Mouse (Mus musculus) hindbrain, embryonic 10.5 days (tissue): Measurements from ENCODE around the gene Txnip. TPM values are rescaled to one million over a fixed set of nuclear protein-coding genes. Genes with fewer than 3 reads are reported as not detected.

Experiments used
- DNase-seq: peaks from one replicate; pipeline ENCODE4 v3.0.0-alpha.2; 2017; ENCODE audit warnings: low spot score
- H3K27ac ChIP-seq: fragments of 300-500 bp; sonication (generic); 2 replicates; pipeline ENCODE4 v1.5.1; 2016; ENCODE audit warnings: mild to moderate bottlenecking, moderate library complexity
- H3K27me3 ChIP-seq: fragments of 300-500 bp; sonication (generic); 2 replicates; pipeline ENCODE4 v1.6.1; 2016; ENCODE audit warnings: mild to moderate bottlenecking; ENCODE audit not compliant: poor library complexity, insufficient read depth, severe bottlenecking
- H3K36me3 ChIP-seq: fragments of 300-500 bp; sonication (generic); 2 replicates; pipeline ENCODE4 v1.6.1; 2016; ENCODE audit warnings: mild to moderate bottlenecking, moderate library complexity
- H3K4me1 ChIP-seq: fragments of 300-500 bp; sonication (generic); replicated peaks from 2 replicates; pipeline ENCODE4 v1.6.1; 2016; ENCODE audit warnings: mild to moderate bottlenecking
- H3K4me3 ChIP-seq: fragments of 300-500 bp; sonication (generic); 2 replicates; pipeline ENCODE4 v1.5.1; 2016; ENCODE audit warnings: mild to moderate bottlenecking, moderate library complexity
- H3K9me3 ChIP-seq: fragments of 300-500 bp; sonication (generic); 2 replicates; pipeline ENCODE4 v1.6.1; 2016; ENCODE audit warnings: mild to moderate bottlenecking, moderate library complexity
- WGBS: fragments of 180-500 bp; shearing (Covaris S2); methylation state at CpG from one replicate; pipeline ENCODE4 v1.1.7; 2016; 5-methylcytosine and 5-hydroxymethylcytosine counted together
- polyA plus RNA-seq: library from polyadenylated mRNA; unstranded; fragments of >200 nt; fragmentation: Nextera tagmentation; extraction: Ambion mirVana; gene quantifications from 2 replicates; pipeline ENCODE4 v1.2.1, GENCODE M21; 2016

Txnip gene
- polyA plus RNA-seq, 1 experiment from 2014 or later, result 36.3 TPM

GRCm38 (mm10) chr3:96540740-96541139, 17.0 kb upstream of the Txnip start:
- DNase-seq, result no peak
- H3K4me3 ChIP-seq, result no peak overlapping the region
- peaks cover 9% of the 10 kb centered on the region; the same call in 1 of the 2 replicates for H3K27me3 ChIP-seq
- 0 out of 2 replicates have a peak, but pooled peaks cover 4% of the 10 kb centered on the region for H3K4me1 ChIP-seq
- 56% methylated on average over 6 of the region's 6 CpGs for WGBS
- no peaks in the 10 kb centered on the region for H3K9me3 ChIP-seq
- H3K36me3 ChIP-seq, result no peaks in the 10 kb centered on the region
- no peak overlapping the region for H3K27ac ChIP-seq

DNA sequence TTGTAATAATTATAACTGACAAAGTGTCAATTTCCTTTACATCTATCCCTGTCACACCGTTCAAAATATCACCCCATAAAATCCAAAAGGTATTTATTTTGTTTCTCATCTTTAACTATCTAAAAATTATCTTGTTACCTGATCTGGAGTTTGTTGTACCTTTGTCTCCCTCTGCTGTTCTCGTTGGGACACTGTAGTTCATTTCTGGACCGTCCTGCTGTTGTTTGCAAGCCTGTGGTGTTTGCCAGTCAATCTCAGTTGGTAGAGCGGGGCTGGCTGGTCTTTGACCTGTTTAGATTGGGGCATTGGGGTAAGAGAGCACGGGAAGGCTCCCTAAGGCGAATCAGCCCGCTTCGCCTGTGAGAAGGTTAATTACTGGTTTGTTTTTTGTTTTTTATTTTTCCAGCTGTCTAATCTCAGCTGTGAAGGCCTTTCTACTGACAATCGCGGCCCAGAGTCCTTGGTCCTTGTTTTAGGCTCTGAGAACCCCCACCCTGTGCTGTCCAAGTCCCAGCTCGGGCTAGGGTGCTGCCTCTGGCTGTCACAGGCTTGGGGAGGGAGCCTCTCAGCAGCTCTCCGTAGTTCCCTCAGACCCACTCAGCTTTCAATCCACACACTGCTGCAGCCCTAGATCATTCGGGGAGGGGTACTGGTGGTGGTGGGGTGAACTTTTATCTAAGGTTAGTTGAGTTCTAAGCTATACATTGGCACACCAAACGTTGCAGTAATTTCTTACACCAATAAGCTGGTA, 16.3 kb upstream of the Txnip start:
- DNase-seq, result no peak
- no peaks in the 10 kb centered on the region for H3K36me3 ChIP-seq
- H3K4me3 ChIP-seq, result no peak overlapping the region
- no peaks in the 10 kb centered on the region for H3K9me3 ChIP-seq
- H3K4me1 ChIP-seq, result 0 out of 2 replicates have a peak, but pooled peaks cover 4% of the 10 kb centered on the region
- peak overlapping the region; percentile 9; the same call in 1 of the 2 replicates for H3K27ac ChIP-seq
- 20% methylated on average over 14 of the region's 14 CpGs for WGBS
- H3K27me3 ChIP-seq, result peaks cover 14% of the 10 kb centered on the region; the same call in 1 of the 2 replicates

- no peak overlapping the region for H3K27ac ChIP-seq
- H3K9me3 ChIP-seq, result no peaks in the 10 kb centered on the region
- no peak overlapping the region for H3K4me3 ChIP-seq
- DNase-seq, result no peak
- 80% methylated on average over 8 of the region's 8 CpGs for WGBS
- H3K36me3 ChIP-seq, result no peaks in the 10 kb centered on the region
- peaks cover 4% of the 10 kb centered on the region; the same call in 1 of the 2 replicates for H3K4me1 ChIP-seq
- H3K27me3 ChIP-seq, result peaks cover 19% of the 10 kb centered on the region; the same call in 1 of the 2 replicates
Measured at GRCm38 (mm10) chr3:96542554-96542953, 15.2 kb upstream of the Txnip start.

DNA sequence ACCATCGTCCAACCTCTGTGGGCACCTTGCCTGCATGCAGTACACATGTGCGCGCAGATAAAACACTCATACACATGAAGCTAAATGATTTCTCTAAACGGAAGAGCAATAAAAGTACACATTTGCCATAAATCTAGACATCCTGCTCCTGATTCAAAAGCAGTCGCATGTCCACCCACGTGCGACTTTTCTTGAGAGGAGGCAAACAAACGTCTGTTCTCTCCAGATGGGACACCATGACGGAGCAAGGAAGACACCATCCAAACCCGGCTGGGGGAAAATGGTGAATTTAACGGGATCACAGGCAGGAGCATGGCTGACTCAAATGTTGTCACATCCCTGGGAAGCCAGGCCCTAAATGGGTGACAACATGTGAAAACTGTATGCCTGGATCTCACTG, 14.4 kb upstream of the Txnip start:
- no peak overlapping the region for H3K4me3 ChIP-seq
- H3K27me3 ChIP-seq, result peaks cover 24% of the 10 kb centered on the region
- no peak overlapping the region for H3K27ac ChIP-seq
- H3K9me3 ChIP-seq, result no peaks in the 10 kb centered on the region
- no peak for DNase-seq
- H3K4me1 ChIP-seq, result peaks cover 4% of the 10 kb centered on the region; the same call in 1 of the 2 replicates
- no peaks in the 10 kb centered on the region for H3K36me3 ChIP-seq
- WGBS, result 88% methylated on average over 11 of the region's 11 CpGs

- H3K27me3 ChIP-seq, result peaks cover 24% of the 10 kb centered on the region
- no peak overlapping the region for H3K27ac ChIP-seq
- no peaks in the 10 kb centered on the region for H3K9me3 ChIP-seq
- no peak overlapping the region for H3K4me3 ChIP-seq
- H3K36me3 ChIP-seq, result no peaks in the 10 kb centered on the region
- DNase-seq, result no peak
- 48% methylated on average over 1 of the region's 1 CpGs for WGBS
- H3K4me1 ChIP-seq, result peaks cover 4% of the 10 kb centered on the region; the same call in 1 of the 2 replicates
Measured at GRCm38 (mm10) chr3:96545565-96545964, 12.2 kb upstream of the Txnip start.

- Histone ChIP-seq H3K27me3 (peaks cover 27% of the 10 kb centered on the region), H3K36me3 (no peaks in the 10 kb centered on the region), H3K4me1 (peaks cover 8% of the 10 kb centered on the region), H3K9me3 (no peaks in the 10 kb centered on the region), H3K27ac (no peak overlapping the region), H3K4me3 (peak overlapping the region; percentile 2; the same call in 1 of the 2 replicates)
- WGBS, result 54% methylated on average over 4 of the region's 4 CpGs
- DNase-seq, result no peak
Measured at GRCm38 (mm10) chr3:96546880-96547279, 10.9 kb upstream of the Txnip start.

- 11% methylated on average over 14 of the region's 14 CpGs for WGBS
- no peaks in the 10 kb centered on the region for H3K9me3 ChIP-seq
- H3K4me3 ChIP-seq, result peak overlapping the region; percentile 30
- no peak overlapping the region for H3K27ac ChIP-seq
- H3K36me3 ChIP-seq, result no peaks in the 10 kb centered on the region
- peak; percentile 78 for DNase-seq
- peaks cover 29% of the 10 kb centered on the region for H3K27me3 ChIP-seq
- peaks cover 8% of the 10 kb centered on the region for H3K4me1 ChIP-seq
Measured at GRCm38 (mm10) chr3:96547389-96547960, 10.3 kb upstream of the Txnip start.

DNA sequence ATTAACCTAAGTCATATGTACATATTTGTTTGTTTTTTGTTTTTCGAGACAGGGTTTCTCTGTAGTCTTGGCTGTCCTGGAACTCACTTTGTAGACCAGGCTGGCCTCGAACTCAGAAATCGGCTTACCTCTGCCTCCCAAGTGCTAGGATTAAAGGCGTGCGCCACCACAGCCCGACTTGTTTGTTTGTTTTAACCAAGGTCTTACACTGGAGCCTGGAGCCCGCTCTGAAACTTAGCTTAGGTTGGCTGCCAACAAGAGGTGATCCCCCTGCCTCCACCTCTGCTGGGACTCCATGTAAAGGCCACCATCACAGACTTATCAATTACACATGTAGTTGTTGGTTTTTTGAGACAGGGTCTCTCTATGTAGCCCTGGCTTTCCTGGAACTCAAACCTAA, 8.9 kb upstream of the Txnip start:
- Histone ChIP-seq H3K27me3 (peaks cover 20% of the 10 kb centered on the region), H3K9me3 (no peaks in the 10 kb centered on the region), H3K36me3 (no peaks in the 10 kb centered on the region), H3K4me1 (peaks cover 8% of the 10 kb centered on the region), H3K27ac (no peak overlapping the region), H3K4me3 (no peak overlapping the region)
- no peak for DNase-seq
- WGBS, result 83% methylated on average over 7 of the region's 7 CpGs

GRCm38 (mm10) chr3:96549346-96549745, 8.4 kb upstream of the Txnip start:
- no peak overlapping the region for H3K4me3 ChIP-seq
- peaks cover 8% of the 10 kb centered on the region for H3K4me1 ChIP-seq
- 85% methylated on average over 5 of the region's 5 CpGs for WGBS
- no peak for DNase-seq
- H3K27me3 ChIP-seq, result peaks cover 20% of the 10 kb centered on the region
- no peak overlapping the region for H3K27ac ChIP-seq
- H3K36me3 ChIP-seq, result no peaks in the 10 kb centered on the region
- H3K9me3 ChIP-seq, result no peaks in the 10 kb centered on the region

DNA sequence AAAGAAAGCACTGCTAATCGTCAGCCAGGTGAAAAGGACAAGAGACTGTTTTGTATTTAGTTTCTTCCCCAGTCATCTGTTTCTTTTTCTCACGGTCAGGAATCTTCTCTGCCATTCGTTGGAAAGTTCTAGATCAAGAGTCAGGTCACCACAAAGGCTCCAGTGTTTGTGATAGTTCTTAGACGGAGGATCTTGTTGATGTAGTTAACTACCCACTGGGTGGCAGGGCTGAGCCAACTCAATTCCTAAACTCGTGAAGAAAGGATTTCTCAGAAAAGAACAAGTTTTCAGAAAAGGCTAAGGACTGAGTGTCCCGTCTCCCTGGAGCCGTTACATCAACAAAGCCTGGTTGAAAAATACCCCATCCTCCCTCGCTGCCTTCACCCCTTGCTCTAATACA, 6.6 kb upstream of the Txnip start:
- Histone ChIP-seq H3K36me3 (no peaks in the 10 kb centered on the region), H3K27me3 (peaks cover 16% of the 10 kb centered on the region), H3K4me1 (peaks cover 20% of the 10 kb centered on the region), H3K4me3 (no peak overlapping the region), H3K9me3 (no peaks in the 10 kb centered on the region), H3K27ac (peak overlapping the region; percentile 40; the same call in 1 of the 2 replicates)
- 25% methylated on average over 8 of the region's 8 CpGs for WGBS
- peak; percentile 38 for DNase-seq

- Histone ChIP-seq H3K27ac (peak overlapping the region; percentile 40; the same call in 1 of the 2 replicates), H3K4me1 (peaks cover 27% of the 10 kb centered on the region), H3K4me3 (no peak overlapping the region), H3K9me3 (no peaks in the 10 kb centered on the region), H3K36me3 (no peaks in the 10 kb centered on the region), H3K27me3 (peaks cover 12% of the 10 kb centered on the region)
- WGBS, result 79% methylated on average over 7 of the region's 7 CpGs
- no peak for DNase-seq
Measured at GRCm38 (mm10) chr3:96551890-96552289, 5.9 kb upstream of the Txnip start.

- H3K36me3 ChIP-seq, result no peaks in the 10 kb centered on the region
- DNase-seq, result no peak
- H3K4me3 ChIP-seq, result no peak overlapping the region
- H3K4me1 ChIP-seq, result peaks cover 32% of the 10 kb centered on the region
- no peaks in the 10 kb centered on the region for H3K9me3 ChIP-seq
- WGBS, result 79% methylated on average over 6 of the region's 6 CpGs
- H3K27ac ChIP-seq, result no peak overlapping the region
- H3K27me3 ChIP-seq, result peaks cover 4% of the 10 kb centered on the region; the same call in 1 of the 2 replicates
Measured at GRCm38 (mm10) chr3:96553601-96554000, 4.2 kb upstream of the Txnip start.

GRCm38 (mm10) chr3:96554251-96554650, 3.5 kb upstream of the Txnip start:
- 78% methylated on average over 6 of the region's 6 CpGs for WGBS
- H3K27ac ChIP-seq, result no peak overlapping the region

More at GRCm38 (mm10) chr3:96554251-96554650, 3.5 kb upstream of the Txnip start:
- Histone ChIP-seq H3K36me3 (peaks cover 1% of the 10 kb centered on the region), H3K4me3 (no peak overlapping the region), H3K9me3 (no peaks in the 10 kb centered on the region), H3K27me3 (peaks cover 4% of the 10 kb centered on the region; the same call in 1 of the 2 replicates), H3K4me1 (peaks cover 39% of the 10 kb centered on the region)
- DNase-seq, result no peak
